23 mouse cellular contexts compared by ENCODE assay signal in genomic region chr2:55442006-55442405, GRCm38 (mm10). TPM values are rescaled to one million over a fixed set of nuclear protein-coding genes. Genes with fewer than 3 reads are reported as not detected.
A peak's percentile ranks its signal among the peaks of the same experiment; 100 is the strongest.
DNase-seq lines count a peak whose midpoint lies in the region; ATAC-seq and TF ChIP-seq lines count a peak whose summit lies in the region.
"Had no signal": no experiment of that assay in that cellular context is flagged by ENCODE, and none has a peak within 500 bp of the region (broad histone marks: within the 10 kb centered on the region; RNA-seq: fewer than 3 reads in every experiment).

No protein-coding gene starts in this region.

- DNase-seq in cerebellum, adult 9-10 months: peak; percentile 43
- DNase-seq in cerebellum, adult 11-12 months: no peak
- peak; percentile 16 for DNase-seq in hindbrain, postnatal 0 days (ENCODE audit: low spot score)
- peak; percentile 39 for DNase-seq in retina, embryonic 14.5 days (ENCODE audit: low spot score)
- DNase-seq in retina, postnatal 1 day: no peak
- no peak for DNase-seq in spleen, adult 18-20 months
- DNase-seq in kidney, adult 18-20 months: no peak
- DNase-seq: adrenal gland, postnatal 36 days; B cell, adult 2 months; gastrocnemius, adult 2 months; kidney, postnatal 10 days; layer of hippocampus, adult 9-11 months; lung, postnatal 14 days; right cerebral cortex, postnatal 25 days had no signal

- peak; percentile 52 for TF ChIP-seq CTCF in hindbrain, postnatal 0 days (IDR thresholded peaks at IDR 0.05; ENCODE audit: low read depth)

- H3K27me3 ChIP-seq in hindbrain, postnatal 0 days (ENCODE audit: insufficient read depth, low read length): no peaks in the 10 kb centered on the region
- 0 out of 2 replicates have a peak, but pooled peaks cover 4% of the 10 kb centered on the region for H3K27me3 ChIP-seq in hindbrain, embryonic 13.5 days

- H3K4me1 ChIP-seq in hindbrain, postnatal 0 days (ENCODE audit: insufficient read depth, low read length): no peaks in the 10 kb centered on the region
- peaks cover 12% of the 10 kb centered on the region for H3K4me1 ChIP-seq in hindbrain, embryonic 13.5 days (replicated peaks)

- no peak overlapping the region for H3K9ac ChIP-seq in hindbrain, postnatal 0 days (replicated peaks; ENCODE audit: low read length)
- no peak overlapping the region for H3K9ac ChIP-seq in hindbrain, embryonic 13.5 days
- H3K9ac ChIP-seq: embryonic facial prominence, embryonic 12.5 days; hindbrain, embryonic 12.5 days; intestine, embryonic 15.5 days; limb, embryonic 13.5 days; liver, embryonic 14.5 days; neural tube, embryonic 13.5 days had no signal

- no peak for ATAC-seq in hindbrain, postnatal 0 days
- no peak for ATAC-seq in hindbrain, embryonic 13.5 days (ENCODE audit: low FRiP score)
- ATAC-seq: intestine, embryonic 15.5 days had no signal

- H3K27ac ChIP-seq in hindbrain, postnatal 0 days: no peak overlapping the region
- no peak overlapping the region for H3K27ac ChIP-seq in hindbrain, embryonic 13.5 days
- H3K27ac ChIP-seq: embryonic facial prominence, embryonic 12.5 days; gastrocnemius, adult 2 months; hindbrain, embryonic 12.5 days; intestine, embryonic 15.5 days; limb, embryonic 13.5 days; liver, embryonic 14.5 days; neural tube, embryonic 13.5 days had no signal

- WGBS in hindbrain, postnatal 0 days: 78% methylated on average over 2 of the region's 2 CpGs
- WGBS in hindbrain, embryonic 13.5 days: 85% methylated on average over 2 of the region's 2 CpGs

- H3K4me2 ChIP-seq in hindbrain, postnatal 0 days (ENCODE audit: low read depth, low read length): no peak overlapping the region
- no peak overlapping the region for H3K4me2 ChIP-seq in hindbrain, embryonic 13.5 days
- H3K4me2 ChIP-seq: embryonic facial prominence, embryonic 12.5 days; hindbrain, embryonic 12.5 days; intestine, embryonic 15.5 days; limb, embryonic 13.5 days; neural tube, embryonic 13.5 days had no signal

- no peaks in the 10 kb centered on the region for H3K9me3 ChIP-seq in hindbrain, postnatal 0 days (ENCODE audit: low read length)
- H3K9me3 ChIP-seq in hindbrain, embryonic 13.5 days: no peaks in the 10 kb centered on the region
- H3K9me3 ChIP-seq: embryonic facial prominence, embryonic 12.5 days; hindbrain, embryonic 12.5 days; intestine, embryonic 15.5 days; limb, embryonic 13.5 days; neural tube, embryonic 13.5 days had no signal

- no peaks in the 10 kb centered on the region for H3K36me3 ChIP-seq in hindbrain, postnatal 0 days (ENCODE audit: insufficient read depth, low read length)
- H3K36me3 ChIP-seq in hindbrain, embryonic 13.5 days: no peaks in the 10 kb centered on the region
- H3K36me3 ChIP-seq: embryonic facial prominence, embryonic 12.5 days; hindbrain, embryonic 12.5 days; intestine, embryonic 15.5 days; limb, embryonic 13.5 days; neural tube, embryonic 13.5 days had no signal

- no peak overlapping the region for H3K4me3 ChIP-seq in hindbrain, postnatal 0 days (ENCODE audit: low read length)
- no peak overlapping the region for H3K4me3 ChIP-seq in hindbrain, embryonic 13.5 days
- H3K4me3 ChIP-seq: embryonic facial prominence, embryonic 12.5 days; gastrocnemius, adult 2 months; hindbrain, embryonic 12.5 days; intestine, embryonic 15.5 days; limb, embryonic 13.5 days; neural tube, embryonic 13.5 days had no signal

RNA-seq across cellular contexts. Expression of gene Kcnj3, which starts 6.2 kb away (rescaled TPM):
- 31.5 and 34.6 TPM in 2 replicates for total RNA-seq in hindbrain, postnatal 0 days (2014; rRNA removed)
- polyA plus RNA-seq in hindbrain, postnatal 0 days (2015; fragmentation: Nextera tagmentation; extraction: Ambion mirVana): 6.1 and 6.4 TPM in 2 replicates
- 3.9 and 5.1 TPM in 2 replicates for polyA plus RNA-seq in hindbrain, embryonic 13.5 days (2015; fragmentation: Nextera tagmentation; extraction: Ambion mirVana)
- total RNA-seq: granulocyte monocyte progenitor cell, adult 5-6 weeks; megakaryocyte-erythroid progenitor cell, adult 5-6 weeks had no signal

Comparison
In these comparisons a context has a peak if more than half of its experiments do, and no peak if none do; other contexts are left out.
1. DNase-seq: peak in cerebellum, adult 9-10 months (single experiment), hindbrain, postnatal 0 days (single experiment) and retina, embryonic 14.5 days (single experiment); none in cerebellum, adult 11-12 months (single experiment), retina, postnatal 1 day (single experiment), spleen, adult 18-20 months (0 of 2) and kidney, adult 18-20 months (single experiment).